Mouse (Mus musculus): ENCODE measurements around the gene Lad1. TPM values are rescaled to one million over a fixed set of nuclear protein-coding genes. Genes with fewer than 3 reads are reported as not detected.

Gene Lad1
- polyA plus RNA-seq, 1 experiment from 2014 or later = 128 TPM

- Histone ChIP-seq H3K4me2 (replicated peaks; ENCODE audit: low read depth) (peak within 1 kb of the TSS; percentile 32), H3K27ac (replicated peaks) (peak within 1 kb of the TSS; percentile 61), H3K9me3 (ENCODE audit: control insufficient read depth, low read length) (no peaks in the 10 kb centered on the region), H3K4me1 (replicated peaks; ENCODE audit: control insufficient read depth, insufficient read depth) (peaks cover 6% of the 10 kb centered on the region), H3K27me3 (ENCODE audit: control insufficient read depth, insufficient read depth, low read length) (no peaks in the 10 kb centered on the region), H3K4me3 (ENCODE audit: low read depth, low read length) (no peak within 1 kb of the TSS; the same call in 1 of the 2 replicates), H3K9ac (ENCODE audit: low read length) (no peak within 1 kb of the TSS), H3K36me3 (ENCODE audit: control insufficient read depth, insufficient read depth, low read length) (no peaks in the 10 kb centered on the region)
- 14% methylated on average over 22 of the region's 22 CpGs for WGBS
- ATAC-seq (ENCODE audit: low FRiP score, low TSS enrichment) = peak; percentile 65
- no peak for TF ChIP-seq EP300 (optimal IDR thresholded peaks at IDR 0.05)
- no peak for TF ChIP-seq CTCF (IDR thresholded peaks at IDR 0.05; ENCODE audit: low read depth)
- DNase-seq (ENCODE audit: low spot score) = peak; percentile 61
Observed at GRCm38 (mm10) chr1:135778780-135779535, 39.4 kb upstream of the Lad1 start, which contains the start of gene Tnni1. Gene Tnni1 (plus strand): TSS chr1:135779434.

GRCm38 (mm10) chr1:135780649-135781048, 37.7 kb upstream of the Lad1 start:
- peak overlapping the region; percentile 13; the same call in 1 of the 2 replicates for H3K9ac ChIP-seq (ENCODE audit: low read length)
- no peak overlapping the region for H3K27ac ChIP-seq (replicated peaks)
- no peak overlapping the region for H3K4me3 ChIP-seq (ENCODE audit: low read depth, low read length)
- H3K4me1 ChIP-seq (replicated peaks; ENCODE audit: control insufficient read depth, insufficient read depth) = peaks cover 6% of the 10 kb centered on the region
- H3K4me2 ChIP-seq (replicated peaks; ENCODE audit: low read depth) = no peak overlapping the region
- no peaks in the 10 kb centered on the region for H3K9me3 ChIP-seq (ENCODE audit: control insufficient read depth, low read length)
- WGBS = 54% methylated on average over 4 of the region's 4 CpGs
- no peaks in the 10 kb centered on the region for H3K36me3 ChIP-seq (ENCODE audit: control insufficient read depth, insufficient read depth, low read length)
- no peak for TF ChIP-seq CTCF (IDR thresholded peaks at IDR 0.05; ENCODE audit: low read depth)
- no peak for TF ChIP-seq EP300 (optimal IDR thresholded peaks at IDR 0.05)
- H3K27me3 ChIP-seq (ENCODE audit: control insufficient read depth, insufficient read depth, low read length) = no peaks in the 10 kb centered on the region
- no peak for DNase-seq (ENCODE audit: low spot score)
- no peak for ATAC-seq (ENCODE audit: low FRiP score, low TSS enrichment)

- 16% methylated on average over 13 of the region's 13 CpGs for WGBS
- Histone ChIP-seq H3K4me3 (ENCODE audit: low read depth, low read length) (no peak overlapping the region), H3K9me3 (ENCODE audit: control insufficient read depth, low read length) (no peaks in the 10 kb centered on the region), H3K4me1 (replicated peaks; ENCODE audit: control insufficient read depth, insufficient read depth) (peaks cover 6% of the 10 kb centered on the region), H3K27me3 (ENCODE audit: control insufficient read depth, insufficient read depth, low read length) (no peaks in the 10 kb centered on the region), H3K4me2 (replicated peaks; ENCODE audit: low read depth) (no peak overlapping the region), H3K27ac (replicated peaks) (no peak overlapping the region), H3K9ac (ENCODE audit: low read length) (no peak overlapping the region), H3K36me3 (ENCODE audit: control insufficient read depth, insufficient read depth, low read length) (no peaks in the 10 kb centered on the region)
- TF ChIP-seq CTCF (IDR thresholded peaks at IDR 0.05; ENCODE audit: low read depth) = peak; percentile 97
- TF ChIP-seq EP300 (optimal IDR thresholded peaks at IDR 0.05) = no peak
- DNase-seq (ENCODE audit: low spot score) (peak; percentile 85), ATAC-seq (ENCODE audit: low FRiP score, low TSS enrichment) (peak; percentile 55)
Observed at GRCm38 (mm10) chr1:135781220-135781619, 37.2 kb upstream of the Lad1 start.

- Histone ChIP-seq H3K36me3 (ENCODE audit: control insufficient read depth, insufficient read depth, low read length) (no peaks in the 10 kb centered on the region), H3K4me1 (replicated peaks; ENCODE audit: control insufficient read depth, insufficient read depth) (peaks cover 6% of the 10 kb centered on the region), H3K9me3 (ENCODE audit: control insufficient read depth, low read length) (no peaks in the 10 kb centered on the region), H3K27ac (replicated peaks) (no peak overlapping the region), H3K4me2 (replicated peaks; ENCODE audit: low read depth) (no peak overlapping the region), H3K4me3 (ENCODE audit: low read depth, low read length) (no peak overlapping the region), H3K9ac (ENCODE audit: low read length) (no peak overlapping the region), H3K27me3 (ENCODE audit: control insufficient read depth, insufficient read depth, low read length) (no peaks in the 10 kb centered on the region)
- no peak for DNase-seq (ENCODE audit: low spot score)
- no peak for TF ChIP-seq EP300 (optimal IDR thresholded peaks at IDR 0.05)
- TF ChIP-seq CTCF (IDR thresholded peaks at IDR 0.05; ENCODE audit: low read depth) = no peak
- no peak for ATAC-seq (ENCODE audit: low FRiP score, low TSS enrichment)
- WGBS = 60% methylated on average over 10 of the region's 10 CpGs
Observed at GRCm38 (mm10) chr1:135782816-135783215, 35.6 kb upstream of the Lad1 start.

GRCm38 (mm10) chr1:135787799-135788198, 30.6 kb upstream of the Lad1 start:
- peak; percentile 88 for DNase-seq (ENCODE audit: low spot score)
- no peaks in the 10 kb centered on the region for H3K36me3 ChIP-seq (ENCODE audit: control insufficient read depth, insufficient read depth, low read length)
- WGBS = 40% methylated on average over 3 of the region's 3 CpGs
- H3K27me3 ChIP-seq (ENCODE audit: control insufficient read depth, insufficient read depth, low read length) = no peaks in the 10 kb centered on the region
- 0 out of 2 replicates have a peak, but pooled peaks cover 2% of the 10 kb centered on the region for H3K4me1 ChIP-seq (replicated peaks; ENCODE audit: control insufficient read depth, insufficient read depth)
- H3K9ac ChIP-seq (ENCODE audit: low read length) = no peak overlapping the region
- peak; percentile 59 for ATAC-seq (ENCODE audit: low FRiP score, low TSS enrichment)
- H3K4me2 ChIP-seq (replicated peaks; ENCODE audit: low read depth) = no peak overlapping the region
- H3K4me3 ChIP-seq (ENCODE audit: low read depth, low read length) = no peak overlapping the region
- peak; percentile 90 for TF ChIP-seq CTCF (IDR thresholded peaks at IDR 0.05; ENCODE audit: low read depth)
- TF ChIP-seq EP300 (optimal IDR thresholded peaks at IDR 0.05) = no peak
- no peak overlapping the region for H3K27ac ChIP-seq (replicated peaks)
- H3K9me3 ChIP-seq (ENCODE audit: control insufficient read depth, low read length) = no peaks in the 10 kb centered on the region

- Histone ChIP-seq H3K4me3 (ENCODE audit: low read depth, low read length) (no peak overlapping the region), H3K9me3 (ENCODE audit: control insufficient read depth, low read length) (no peaks in the 10 kb centered on the region), H3K4me2 (replicated peaks; ENCODE audit: low read depth) (no peak overlapping the region), H3K27me3 (ENCODE audit: control insufficient read depth, insufficient read depth, low read length) (no peaks in the 10 kb centered on the region), H3K9ac (ENCODE audit: low read length) (no peak overlapping the region), H3K4me1 (replicated peaks; ENCODE audit: control insufficient read depth, insufficient read depth) (peaks cover 5% of the 10 kb centered on the region; the same call in 1 of the 2 replicates), H3K27ac (replicated peaks) (no peak overlapping the region), H3K36me3 (ENCODE audit: control insufficient read depth, insufficient read depth, low read length) (no peaks in the 10 kb centered on the region)
- peak; percentile 71 for DNase-seq (ENCODE audit: low spot score)
- ATAC-seq (ENCODE audit: low FRiP score, low TSS enrichment) = peak; percentile 42
- no peak for TF ChIP-seq EP300 (optimal IDR thresholded peaks at IDR 0.05)
- peak; percentile 71 for TF ChIP-seq CTCF (IDR thresholded peaks at IDR 0.05; ENCODE audit: low read depth)
- 5% methylated on average over 10 of the region's 10 CpGs for WGBS
Observed at GRCm38 (mm10) chr1:135788708-135789107, 29.7 kb upstream of the Lad1 start.
